ENCODE assay signal across 11 mouse cellular contexts in genomic region chr2:125033042-125033743, GRCm38 (mm10). TPM values are rescaled to one million over a fixed set of nuclear protein-coding genes. Genes with fewer than 3 reads are reported as not detected.
A peak's percentile ranks its signal among the peaks of the same experiment; 100 is the strongest.
DNase-seq lines count a peak whose midpoint lies in the region; ATAC-seq and TF ChIP-seq lines count a peak whose summit lies in the region.
"Had no signal": no experiment of that assay in that cellular context is flagged by ENCODE, and none has a peak within 500 bp of the region (broad histone marks: within the 10 kb centered on the region; RNA-seq: fewer than 3 reads in every experiment).

No protein-coding gene starts in this region.

- no peak for TF ChIP-seq CTCF in stomach, postnatal 0 days (IDR thresholded peaks at IDR 0.05; ENCODE audit: low read depth)

- DNase-seq in cerebellum, adult 18-20 months = peak; percentile 16 to 31
- DNase-seq in midbrain, embryonic 10.5 days (ENCODE audit: low spot score) = no peak
- DNase-seq in stomach, postnatal 0 days (ENCODE audit: low spot score) = no peak
- no peak for DNase-seq in right cerebral cortex, postnatal 10 days (ENCODE audit: low spot score in 2 of 2)
- DNase-seq: liver, postnatal 0 days had no signal

- no peak for TF ChIP-seq EP300 in stomach, postnatal 0 days (optimal IDR thresholded peaks at IDR 0.05)

- no peak overlapping the region for H3K9ac ChIP-seq in midbrain, embryonic 15.5 days
- no peak overlapping the region for H3K9ac ChIP-seq in kidney, embryonic 14.5 days (ENCODE audit: low read depth, low read length)
- no peak overlapping the region for H3K9ac ChIP-seq in stomach, postnatal 0 days (ENCODE audit: low read length)
- H3K9ac ChIP-seq: forebrain, embryonic 13.5 days; heart, embryonic 15.5 days; liver, postnatal 0 days had no signal

- no peaks in the 10 kb centered on the region for H3K27me3 ChIP-seq in midbrain, embryonic 15.5 days (replicated peaks)
- no peaks in the 10 kb centered on the region for H3K27me3 ChIP-seq in midbrain, embryonic 10.5 days (ENCODE audit: low read depth, poor library complexity, severe bottlenecking)
- H3K27me3 ChIP-seq in kidney, embryonic 14.5 days (ENCODE audit: control insufficient read depth, insufficient read depth, low read length) = no peaks in the 10 kb centered on the region
- H3K27me3 ChIP-seq in stomach, postnatal 0 days (ENCODE audit: control insufficient read depth, insufficient read depth, low read length) = no peaks in the 10 kb centered on the region
- H3K27me3 ChIP-seq: forebrain, embryonic 13.5 days; heart, embryonic 15.5 days had no signal

- no peak overlapping the region for H3K4me2 ChIP-seq in midbrain, embryonic 15.5 days
- H3K4me2 ChIP-seq in kidney, embryonic 14.5 days (replicated peaks; ENCODE audit: low read depth, low read length) = no peak overlapping the region
- no peak overlapping the region for H3K4me2 ChIP-seq in stomach, postnatal 0 days (replicated peaks; ENCODE audit: low read depth)
- H3K4me2 ChIP-seq: forebrain, embryonic 13.5 days; heart, embryonic 15.5 days had no signal

- H3K4me3 ChIP-seq in midbrain, embryonic 15.5 days = no peak overlapping the region
- H3K4me3 ChIP-seq in midbrain, embryonic 10.5 days = no peak overlapping the region
- no peak overlapping the region for H3K4me3 ChIP-seq in kidney, embryonic 14.5 days (ENCODE audit: low read length)
- H3K4me3 ChIP-seq in stomach, postnatal 0 days (ENCODE audit: low read depth, low read length) = no peak overlapping the region
- H3K4me3 ChIP-seq: forebrain, embryonic 13.5 days; heart, embryonic 15.5 days had no signal

- no peaks in the 10 kb centered on the region for H3K9me3 ChIP-seq in midbrain, embryonic 15.5 days
- H3K9me3 ChIP-seq in midbrain, embryonic 10.5 days (replicated peaks) = no peaks in the 10 kb centered on the region
- H3K9me3 ChIP-seq in kidney, embryonic 14.5 days (ENCODE audit: control insufficient read depth, low read length) = no peaks in the 10 kb centered on the region
- H3K9me3 ChIP-seq in stomach, postnatal 0 days (ENCODE audit: control insufficient read depth, low read length) = no peaks in the 10 kb centered on the region
- H3K9me3 ChIP-seq: forebrain, embryonic 13.5 days; heart, embryonic 15.5 days had no signal

- WGBS in midbrain, embryonic 15.5 days = 74% methylated on average over 10 of the region's 10 CpGs
- 84% methylated on average over 10 of the region's 10 CpGs for WGBS in midbrain, embryonic 10.5 days
- WGBS in kidney, embryonic 14.5 days = 44% methylated on average over 10 of the region's 10 CpGs
- WGBS in stomach, postnatal 0 days = 32% methylated on average over 10 of the region's 10 CpGs

- ATAC-seq in cerebellum, adult (ENCODE audit: insufficient number of reproducible peaks, low FRiP score, low TSS enrichment) = no peak
- peak; percentile 30; the same call in 1 of the 2 replicates for ATAC-seq in midbrain, embryonic 15.5 days (replicated peaks)
- ATAC-seq in kidney, embryonic 14.5 days (ENCODE audit: low FRiP score, low TSS enrichment) = peak; percentile 69; the same call in 1 of the 2 replicates
- ATAC-seq in stomach, postnatal 0 days (ENCODE audit: low FRiP score, low TSS enrichment) = peak; percentile 32; the same call in 1 of the 2 replicates
- ATAC-seq in CD4-positive, CD25-positive, alpha-beta regulatory T cell, adult 4 months = no peak
- ATAC-seq: liver, postnatal 0 days had no signal

- no peaks in the 10 kb centered on the region for H3K36me3 ChIP-seq in midbrain, embryonic 15.5 days (replicated peaks)
- H3K36me3 ChIP-seq in midbrain, embryonic 10.5 days = no peaks in the 10 kb centered on the region
- no peaks in the 10 kb centered on the region for H3K36me3 ChIP-seq in kidney, embryonic 14.5 days (ENCODE audit: control insufficient read depth, insufficient read depth, low read length)
- no peaks in the 10 kb centered on the region for H3K36me3 ChIP-seq in stomach, postnatal 0 days (ENCODE audit: control insufficient read depth, insufficient read depth, low read length)
- H3K36me3 ChIP-seq: heart, embryonic 15.5 days had no signal

- 0 out of 2 replicates have a peak overlapping the region, but pooled peaks have one; percentile 25 for H3K27ac ChIP-seq in midbrain, embryonic 15.5 days
- no peak overlapping the region for H3K27ac ChIP-seq in midbrain, embryonic 10.5 days (replicated peaks)
- 0 out of 2 replicates have a peak overlapping the region, but pooled peaks have one; percentile 1 for H3K27ac ChIP-seq in kidney, embryonic 14.5 days (ENCODE audit: low read depth, low read length)
- no peak overlapping the region for H3K27ac ChIP-seq in stomach, postnatal 0 days (replicated peaks)
- H3K27ac ChIP-seq: heart, embryonic 15.5 days had no signal

- H3K4me1 ChIP-seq in midbrain, embryonic 15.5 days = no peaks in the 10 kb centered on the region
- peaks cover 3% of the 10 kb centered on the region; the same call in 1 of the 2 replicates for H3K4me1 ChIP-seq in midbrain, embryonic 10.5 days
- H3K4me1 ChIP-seq in kidney, embryonic 14.5 days (ENCODE audit: control insufficient read depth, insufficient read depth, low read length) = peaks cover 9% of the 10 kb centered on the region; the same call in 1 of the 2 replicates
- no peaks in the 10 kb centered on the region for H3K4me1 ChIP-seq in stomach, postnatal 0 days (replicated peaks; ENCODE audit: control insufficient read depth, insufficient read depth)

RNA-seq across cellular contexts. Expression of gene Slc24a5, which starts 34.7 kb away (rescaled TPM):
- 4.0 and 4.8 TPM in 2 replicates for polyA plus RNA-seq in midbrain, embryonic 15.5 days (2015; fragmentation: Nextera tagmentation; extraction: Ambion mirVana)
- 3.5 and 5.1 TPM in 2 replicates for polyA plus RNA-seq in midbrain, embryonic 10.5 days (2016; fragmentation: Nextera tagmentation; extraction: Ambion mirVana)
- polyA plus RNA-seq in kidney, embryonic 14.5 days (2014; fragmentation: Nextera tagmentation; extraction: Ambion mirVana) = 3.9 and 7.4 TPM in 2 replicates
- 0.62 and 0.73 TPM in 2 replicates for polyA plus RNA-seq in stomach, postnatal 0 days (2015; fragmentation: Nextera tagmentation; extraction: Ambion mirVana)
- 10 to 100 TPM in 1 of 2 experiments, 1 to 10 TPM in 1; 4.5 to 13.6 TPM for polyA plus RNA-seq in CD4-positive, CD25-positive, alpha-beta regulatory T cell, adult 4 months (2017; shearing (Covaris generic))

Comparison
In these comparisons a context has a peak if more than half of its experiments do, and no peak if none do; other contexts are left out.
1. H3K27ac ChIP-seq: peak in midbrain, embryonic 15.5 days (single experiment) and kidney, embryonic 14.5 days (single experiment); none in midbrain, embryonic 10.5 days (single experiment) and stomach, postnatal 0 days (single experiment).
2. DNase-seq: peak in cerebellum, adult 18-20 months (2 of 2); none in midbrain, embryonic 10.5 days (single experiment), stomach, postnatal 0 days (single experiment) and right cerebral cortex, postnatal 10 days (0 of 2).
3. ATAC-seq: peak in midbrain, embryonic 15.5 days (single experiment), kidney, embryonic 14.5 days (single experiment) and stomach, postnatal 0 days (single experiment); none in cerebellum, adult (single experiment) and CD4-positive, CD25-positive, alpha-beta regulatory T cell, adult 4 months (single experiment).